Mouse (Mus musculus): ENCODE measurements around the gene Mink1. TPM values are rescaled to one million over a fixed set of nuclear protein-coding genes. Genes with fewer than 3 reads are reported as not detected.

Mink1 gene
- polyA plus RNA-seq, 1 experiment: 151 TPM

DNA sequence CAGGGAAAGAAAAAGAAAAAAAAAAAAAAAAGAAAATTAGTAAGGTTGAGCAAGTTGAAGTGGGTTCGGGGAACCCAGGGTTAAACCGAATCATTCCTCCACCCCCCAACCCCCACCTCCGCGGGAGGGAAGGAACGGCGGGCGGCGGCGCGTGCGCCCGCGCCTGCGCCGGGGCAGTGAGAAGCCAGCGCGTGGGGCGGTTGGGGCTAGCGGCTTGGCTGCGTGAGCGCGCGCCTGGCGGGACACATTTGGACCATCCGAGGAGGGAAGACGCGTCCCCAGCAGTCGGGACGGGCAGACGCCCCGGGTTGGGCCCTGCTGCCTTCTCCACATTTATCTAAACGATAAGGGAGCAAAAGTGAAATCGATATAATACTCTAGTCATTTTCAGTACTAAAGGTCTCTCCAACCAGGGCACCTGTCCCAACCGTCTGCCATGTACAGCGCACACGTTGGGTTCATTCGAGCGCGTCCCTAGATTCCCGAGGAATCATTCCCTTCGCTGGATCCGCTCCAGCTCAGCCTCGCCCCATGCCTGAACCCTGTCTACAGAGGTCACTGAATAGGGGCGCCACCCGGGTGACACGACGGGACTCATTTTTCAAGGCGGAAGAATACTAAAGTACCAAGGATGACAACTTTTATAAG is 92.4 kb downstream of the Mink1 start:
- DNase-seq: peak; percentile 78
- WGBS: under 1% methylated on average over 48 of the region's 48 CpGs
- peaks cover 30% of the 10 kb centered on the region for H3K36me3 ChIP-seq (ENCODE audit: control insufficient read depth, insufficient read depth, low read length)
- H3K4me3 ChIP-seq (ENCODE audit: control insufficient read depth, insufficient read depth, low read length): peak overlapping the region; percentile 100
- H3K27ac ChIP-seq (ENCODE audit: control insufficient read depth, insufficient read depth, low read length): peak overlapping the region; percentile 97
- TF ChIP-seq POLR2A (IDR thresholded peaks at IDR 0.05; ENCODE audit: control insufficient read depth, extremely low read depth, insufficient read depth, low read length, poor library complexity) (peak; percentile 78), CTCF (IDR thresholded peaks at IDR 0.05; ENCODE audit: borderline replicate concordance, control insufficient read depth, extremely low read depth, insufficient read depth, low read length, poor library complexity) (no peak)
- H3K27me3 ChIP-seq (ENCODE audit: control insufficient read depth, insufficient read depth, low read length): no peaks in the 10 kb centered on the region
- peaks cover 46% of the 10 kb centered on the region for H3K4me1 ChIP-seq (replicated peaks; ENCODE audit: control insufficient read depth, insufficient read depth, low read length)

DNA sequence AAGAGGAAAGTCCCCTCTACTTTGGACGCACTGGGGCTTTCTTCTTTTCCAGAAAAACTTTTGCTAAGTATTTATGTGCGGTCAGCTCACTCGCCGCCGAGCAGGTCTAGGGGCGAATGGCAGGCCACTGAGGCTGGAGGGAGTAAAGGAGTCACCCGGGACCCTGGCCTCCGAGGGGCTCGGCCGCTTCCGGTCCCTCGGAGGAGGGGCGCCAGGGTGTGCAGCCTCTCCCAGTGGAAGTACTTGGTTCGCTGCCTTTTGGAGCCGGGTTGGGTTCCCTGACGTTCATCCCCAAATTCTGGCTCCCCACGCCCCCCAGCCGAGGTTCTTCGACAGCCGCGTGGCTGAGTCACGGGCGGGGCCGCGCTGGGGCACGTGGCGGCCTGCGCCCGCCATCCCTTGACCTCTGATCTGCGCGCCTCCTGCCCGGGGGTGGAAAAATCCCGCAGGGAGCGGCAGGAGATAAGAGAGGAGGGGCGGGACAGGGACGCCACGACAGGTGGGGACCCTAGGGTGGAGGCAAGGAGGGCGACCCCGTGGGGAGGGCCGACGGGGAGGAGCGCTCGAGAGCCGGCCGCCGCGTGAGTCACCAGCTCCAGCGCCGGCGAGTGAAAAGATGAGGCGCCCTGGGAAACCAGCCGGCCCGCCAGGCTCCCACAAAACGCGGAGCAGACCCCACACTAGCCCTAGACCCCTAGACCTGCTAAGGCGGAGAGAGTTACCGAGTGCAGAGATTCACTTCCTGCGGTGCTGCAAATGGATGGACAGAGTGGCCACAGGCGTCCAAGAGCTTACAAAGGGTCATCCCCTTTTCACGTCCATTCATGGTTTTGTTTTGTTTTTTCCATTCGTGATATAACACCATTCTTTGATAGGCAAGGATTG is 93.1 kb downstream of the Mink1 start:
- peaks cover 23% of the 10 kb centered on the region for H3K36me3 ChIP-seq (ENCODE audit: control insufficient read depth, insufficient read depth, low read length)
- TF ChIP-seq CTCF (IDR thresholded peaks at IDR 0.05; ENCODE audit: borderline replicate concordance, control insufficient read depth, extremely low read depth, insufficient read depth, low read length, poor library complexity) (no peak), POLR2A (IDR thresholded peaks at IDR 0.05; ENCODE audit: control insufficient read depth, extremely low read depth, insufficient read depth, low read length, poor library complexity) (no peak)
- peaks cover 40% of the 10 kb centered on the region for H3K4me1 ChIP-seq (replicated peaks; ENCODE audit: control insufficient read depth, insufficient read depth, low read length)
- peak overlapping the region; percentile 100 for H3K4me3 ChIP-seq (ENCODE audit: control insufficient read depth, insufficient read depth, low read length)
- H3K27ac ChIP-seq (ENCODE audit: control insufficient read depth, insufficient read depth, low read length): peak overlapping the region; percentile 97
- 5% methylated on average over 60 of the region's 61 CpGs for WGBS
- no peaks in the 10 kb centered on the region for H3K27me3 ChIP-seq (ENCODE audit: control insufficient read depth, insufficient read depth, low read length)
- DNase-seq: peak; percentile 66

DNA sequence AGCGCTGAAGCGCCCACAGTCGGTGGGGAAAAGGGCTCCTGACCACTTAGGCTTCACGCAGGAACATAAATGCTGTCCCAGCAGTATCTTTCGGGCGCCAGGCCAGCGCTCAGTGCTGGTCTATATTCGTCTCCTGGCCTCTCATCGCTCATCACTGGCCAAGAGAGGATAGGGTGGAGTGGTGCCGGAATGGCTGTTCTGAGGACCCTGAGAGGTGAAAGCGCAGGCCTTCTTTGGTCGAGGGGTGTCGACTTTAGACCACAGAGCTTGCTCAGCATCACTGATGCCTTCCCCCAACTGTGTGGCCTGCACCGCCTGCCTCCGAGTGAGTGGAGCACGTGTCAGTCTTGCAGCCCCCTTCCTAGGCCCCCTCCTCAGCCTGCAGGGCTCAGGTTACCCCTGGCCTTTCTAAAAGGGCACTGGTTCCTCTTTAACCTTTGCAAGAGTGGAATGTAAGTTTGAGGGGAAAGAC is 93.8 kb downstream of the Mink1 start:
- TF ChIP-seq POLR2A (IDR thresholded peaks at IDR 0.05; ENCODE audit: control insufficient read depth, extremely low read depth, insufficient read depth, low read length, poor library complexity) (no peak), CTCF (IDR thresholded peaks at IDR 0.05; ENCODE audit: borderline replicate concordance, control insufficient read depth, extremely low read depth, insufficient read depth, low read length, poor library complexity) (no peak)
- WGBS: 74% methylated on average over 16 of the region's 16 CpGs
- Histone ChIP-seq H3K36me3 (ENCODE audit: control insufficient read depth, insufficient read depth, low read length) (peaks cover 16% of the 10 kb centered on the region), H3K27ac (ENCODE audit: control insufficient read depth, insufficient read depth, low read length) (peak overlapping the region; percentile 97; the same call in 1 of the 2 replicates), H3K4me3 (ENCODE audit: control insufficient read depth, insufficient read depth, low read length) (peak overlapping the region; percentile 100), H3K27me3 (ENCODE audit: control insufficient read depth, insufficient read depth, low read length) (no peaks in the 10 kb centered on the region), H3K4me1 (replicated peaks; ENCODE audit: control insufficient read depth, insufficient read depth, low read length) (peaks cover 35% of the 10 kb centered on the region)
- DNase-seq: peak; percentile 16

DNA sequence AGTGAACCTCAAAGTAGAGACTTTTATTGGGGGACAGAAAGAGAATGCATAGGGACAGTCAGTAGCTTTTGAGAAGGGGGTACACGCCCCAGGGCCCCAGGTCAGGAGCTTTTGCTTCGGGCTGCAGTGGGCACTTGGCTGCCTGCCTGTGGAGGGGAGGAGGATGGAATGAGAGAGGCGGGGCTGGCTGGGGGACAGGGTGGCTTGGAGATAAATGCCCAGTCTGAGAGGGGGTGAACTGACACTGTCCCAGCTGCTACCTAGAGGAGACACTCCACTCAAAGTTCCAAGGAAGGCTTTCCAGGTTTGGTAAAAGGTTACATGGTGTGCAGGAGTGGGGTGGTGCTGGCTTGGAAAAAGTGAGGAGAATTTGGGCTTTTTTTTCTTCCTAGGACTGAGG is 94.3 kb downstream of the Mink1 start, which contains the start of gene Eno3:
Gene Eno3 (plus strand): TSS at position 239 of the 400 bp plus-strand sequence.
- Histone ChIP-seq H3K27ac (ENCODE audit: control insufficient read depth, insufficient read depth, low read length) (peak within 1 kb of the TSS; percentile 97), H3K36me3 (ENCODE audit: control insufficient read depth, insufficient read depth, low read length) (peaks cover 13% of the 10 kb centered on the region), H3K4me3 (ENCODE audit: control insufficient read depth, insufficient read depth, low read length) (peak within 1 kb of the TSS; percentile 100), H3K4me1 (replicated peaks; ENCODE audit: control insufficient read depth, insufficient read depth, low read length) (peaks cover 33% of the 10 kb centered on the region), H3K27me3 (ENCODE audit: control insufficient read depth, insufficient read depth, low read length) (no peaks in the 10 kb centered on the region)
- no peak for DNase-seq
- TF ChIP-seq CTCF (IDR thresholded peaks at IDR 0.05; ENCODE audit: borderline replicate concordance, control insufficient read depth, extremely low read depth, insufficient read depth, low read length, poor library complexity): no peak
- TF ChIP-seq POLR2A (IDR thresholded peaks at IDR 0.05; ENCODE audit: control insufficient read depth, extremely low read depth, insufficient read depth, low read length, poor library complexity): no peak
- WGBS: 73% methylated on average over 3 of the region's 3 CpGs

DNA sequence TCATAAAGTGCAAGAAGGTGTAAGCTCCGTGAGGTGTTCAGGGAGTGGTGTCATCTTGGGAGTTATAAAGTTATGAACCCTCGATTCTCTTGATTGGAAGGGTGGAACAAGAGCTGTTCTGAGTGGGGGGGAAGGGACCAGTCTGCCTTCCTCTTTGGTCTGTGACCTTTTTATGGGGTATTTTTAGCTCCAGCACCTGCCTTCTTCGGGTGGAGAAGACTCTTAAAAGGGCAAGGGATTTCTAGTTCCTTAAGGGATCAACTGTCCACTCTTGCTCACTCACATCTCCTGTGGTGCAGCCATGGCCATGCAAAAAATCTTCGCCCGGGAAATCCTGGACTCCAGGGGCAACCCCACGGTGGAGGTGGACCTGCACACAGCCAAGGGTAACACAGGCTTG is 94.9 kb downstream of the Mink1 start:
- DNase-seq: peak; percentile 24
- TF ChIP-seq CTCF (IDR thresholded peaks at IDR 0.05; ENCODE audit: borderline replicate concordance, control insufficient read depth, extremely low read depth, insufficient read depth, low read length, poor library complexity) (no peak), POLR2A (IDR thresholded peaks at IDR 0.05; ENCODE audit: control insufficient read depth, extremely low read depth, insufficient read depth, low read length, poor library complexity) (no peak)
- peaks cover 13% of the 10 kb centered on the region for H3K36me3 ChIP-seq (ENCODE audit: control insufficient read depth, insufficient read depth, low read length)
- peaks cover 31% of the 10 kb centered on the region for H3K4me1 ChIP-seq (replicated peaks; ENCODE audit: control insufficient read depth, insufficient read depth, low read length)
- no peaks in the 10 kb centered on the region for H3K27me3 ChIP-seq (ENCODE audit: control insufficient read depth, insufficient read depth, low read length)
- H3K27ac ChIP-seq (ENCODE audit: control insufficient read depth, insufficient read depth, low read length): peak overlapping the region; percentile 20; the same call in 1 of the 2 replicates
- H3K4me3 ChIP-seq (ENCODE audit: control insufficient read depth, insufficient read depth, low read length): no peak overlapping the region
- 56% methylated on average over 6 of the region's 6 CpGs for WGBS

DNA sequence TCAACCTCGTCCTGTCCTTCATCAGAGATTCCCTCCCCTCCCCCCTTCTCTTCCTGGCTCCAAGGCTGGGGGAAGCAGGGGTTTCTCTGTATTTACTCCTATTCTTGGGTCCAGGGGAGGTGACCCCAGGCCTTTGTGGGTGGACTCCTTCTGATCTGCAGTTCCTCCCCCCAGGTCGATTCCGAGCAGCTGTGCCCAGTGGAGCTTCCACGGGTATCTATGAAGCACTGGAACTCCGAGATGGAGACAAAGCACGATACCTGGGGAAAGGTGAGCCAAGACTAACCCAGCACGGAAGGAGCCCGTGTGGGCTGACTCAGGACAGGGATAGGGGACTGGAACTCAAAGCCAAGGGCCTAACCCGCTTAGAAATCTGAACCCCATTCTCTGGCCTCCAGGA is 95.3 kb downstream of the Mink1 start:
- TF ChIP-seq CTCF (IDR thresholded peaks at IDR 0.05; ENCODE audit: borderline replicate concordance, control insufficient read depth, extremely low read depth, insufficient read depth, low read length, poor library complexity) (no peak), POLR2A (IDR thresholded peaks at IDR 0.05; ENCODE audit: control insufficient read depth, extremely low read depth, insufficient read depth, low read length, poor library complexity) (no peak)
- 84% methylated on average over 9 of the region's 9 CpGs for WGBS

More for the DNA sequence above, 95.3 kb downstream of the Mink1 start:
- H3K4me3 ChIP-seq (ENCODE audit: control insufficient read depth, insufficient read depth, low read length): no peak overlapping the region
- DNase-seq: no peak
- peaks cover 13% of the 10 kb centered on the region for H3K36me3 ChIP-seq (ENCODE audit: control insufficient read depth, insufficient read depth, low read length)
- peak overlapping the region; percentile 20; the same call in 1 of the 2 replicates for H3K27ac ChIP-seq (ENCODE audit: control insufficient read depth, insufficient read depth, low read length)
- H3K27me3 ChIP-seq (ENCODE audit: control insufficient read depth, insufficient read depth, low read length): no peaks in the 10 kb centered on the region
- H3K4me1 ChIP-seq (replicated peaks; ENCODE audit: control insufficient read depth, insufficient read depth, low read length): peaks cover 31% of the 10 kb centered on the region

Measured in thymus, adult 2 months (tissue).